Mouse (Mus musculus): ENCODE data around the gene Olfr645.

The Olfr645 gene

DNA sequence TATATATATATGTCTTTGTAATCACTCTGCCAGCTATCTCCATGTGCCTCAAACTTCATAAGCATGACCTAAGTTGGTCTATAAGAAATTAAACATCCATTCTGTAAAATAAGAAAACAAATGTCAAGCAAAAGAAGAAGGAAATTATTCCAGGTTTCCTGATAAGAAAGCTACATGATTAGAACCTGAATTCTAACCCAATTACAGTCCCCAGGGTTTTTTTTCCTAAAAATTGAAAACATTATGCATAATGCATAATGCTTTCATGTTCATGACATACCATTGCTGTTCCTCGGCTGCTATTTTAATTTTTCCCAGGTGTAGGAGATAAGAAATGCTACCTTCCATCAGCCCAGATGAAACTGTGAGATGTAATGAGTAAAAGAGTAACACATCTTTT is at the start of gene Olfr645:
TSS of gene Olfr645 (minus strand) at position 101 of the 400 bp plus-strand sequence.
- no peak for DNase-seq

DNA sequence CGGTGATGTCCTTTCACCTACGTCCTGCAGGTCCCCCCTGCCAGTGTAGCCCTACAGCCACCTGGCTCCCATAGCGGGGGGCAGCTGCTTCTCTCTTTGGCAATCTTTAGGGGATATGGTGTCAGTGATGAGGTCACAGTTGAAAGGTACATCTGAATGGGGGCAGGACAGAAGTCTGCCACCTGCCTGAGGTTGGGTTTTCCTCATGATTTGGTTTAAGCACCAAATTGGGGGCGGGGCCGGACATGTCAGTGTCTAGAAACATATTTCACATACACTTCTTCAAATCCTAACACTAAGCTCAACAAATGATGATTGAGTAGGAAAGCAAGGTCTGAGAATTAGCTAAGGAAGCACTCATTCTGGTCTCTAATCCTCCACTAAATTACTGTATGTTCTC is 44.5 kb upstream of the Olfr645 start, which contains the start of gene Ubqln5:
TSS of gene Ubqln5 (minus strand) at position 101 of the 400 bp plus-strand sequence.
- peak; percentile 18 for DNase-seq

DNA sequence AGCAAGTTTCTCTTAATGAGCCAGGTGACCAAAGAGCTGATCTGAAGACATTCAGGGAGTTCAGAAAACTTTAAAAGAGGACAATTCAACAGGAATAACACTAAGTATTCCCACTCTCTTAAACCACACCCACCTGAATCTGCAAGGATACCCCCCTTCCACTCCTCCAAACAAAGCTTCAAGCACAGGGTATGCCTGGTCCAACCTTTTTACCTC is 19.4 kb upstream of the Olfr645 start, which contains the start of gene Olfr646:
TSS of gene Olfr646 (plus strand) at position 117 of the 216 bp plus-strand sequence.
- no peak for DNase-seq

DNA sequence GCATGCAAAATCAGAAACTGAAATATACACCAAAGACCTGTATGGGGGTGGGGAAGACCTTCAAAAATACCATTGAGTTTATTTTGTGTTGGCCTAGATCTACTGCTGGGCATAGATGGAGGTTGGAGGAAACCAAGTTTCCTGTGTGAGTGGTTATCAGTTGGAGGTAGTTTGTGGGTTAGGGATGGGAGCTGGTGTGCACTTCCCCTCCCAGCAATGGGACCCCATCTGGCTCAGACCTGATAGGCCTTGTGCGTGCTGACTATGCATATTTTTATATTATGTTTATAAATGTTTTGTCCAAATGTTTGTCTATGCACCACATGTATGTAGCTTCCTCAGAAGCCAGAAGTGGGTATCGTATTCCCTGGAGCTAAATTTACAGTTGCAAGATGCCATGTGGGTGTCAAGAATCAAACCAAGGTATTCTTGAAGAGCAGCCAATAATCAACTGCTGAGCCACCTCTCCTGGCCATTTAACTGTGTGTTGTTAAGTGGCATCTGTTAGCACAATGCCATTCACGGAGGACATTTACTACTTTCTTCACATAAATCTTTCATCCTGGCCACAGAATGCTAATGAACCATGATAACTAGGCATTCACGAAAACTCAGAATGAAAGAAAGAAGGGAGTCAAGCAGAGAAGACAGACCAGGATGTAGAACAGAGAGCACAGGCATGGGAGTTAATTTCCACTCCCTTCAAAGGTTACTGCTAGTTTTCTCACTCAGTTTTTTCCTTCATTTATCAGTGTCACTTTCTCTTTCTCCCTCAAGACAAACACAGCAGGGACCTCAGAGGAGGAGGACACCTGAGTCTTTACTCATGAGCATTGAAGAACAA is 18.9 kb upstream of the Olfr645 start:
- no peak for DNase-seq

DNA sequence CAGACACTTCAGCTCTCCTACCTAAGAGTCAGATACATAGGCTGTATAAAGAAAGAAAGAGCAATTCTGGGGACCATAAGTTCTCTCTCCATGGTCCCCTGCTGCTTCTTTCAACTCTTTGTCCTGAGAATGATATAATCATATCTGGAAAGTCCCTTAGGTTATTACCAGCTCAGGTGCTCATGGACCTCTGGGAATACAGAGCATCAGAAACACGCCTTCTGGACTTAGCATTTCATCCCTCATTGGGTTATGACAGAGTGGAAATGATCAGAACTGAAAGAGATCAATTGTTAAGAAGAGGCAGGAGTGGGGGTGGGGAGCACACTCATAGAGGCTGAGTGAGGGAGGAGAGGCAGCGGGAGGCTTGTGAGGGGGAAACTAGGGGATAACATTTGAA is 13.5 kb downstream of the Olfr645 start, which contains the start of gene Olfr644:
TSS of gene Olfr644 (minus strand) at position 101 of the 400 bp plus-strand sequence.
- no peak for DNase-seq

DNA sequence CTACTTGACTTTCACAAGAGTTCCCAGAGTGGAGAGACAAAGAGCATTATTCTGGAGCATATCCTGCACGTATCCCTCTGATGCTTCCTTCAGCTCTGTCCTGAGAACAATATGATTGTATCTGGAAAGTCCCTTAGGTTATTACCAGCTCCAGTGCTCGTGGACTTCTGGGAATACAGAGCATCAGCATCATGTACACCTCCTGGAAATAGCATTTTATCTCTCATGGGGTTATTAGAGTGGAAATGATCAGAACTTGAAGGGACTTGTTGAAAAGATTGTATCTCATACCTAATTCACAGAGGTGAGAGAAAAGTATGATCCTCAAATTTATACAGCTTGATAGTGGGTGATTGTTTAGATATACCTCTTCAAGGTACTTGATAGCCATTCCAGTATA is 23.9 kb downstream of the Olfr645 start, which contains the start of gene 4930516K23Rik:
TSS of gene 4930516K23Rik (minus strand) at position 101 of the 400 bp plus-strand sequence.
- DNase-seq: no peak

DNA sequence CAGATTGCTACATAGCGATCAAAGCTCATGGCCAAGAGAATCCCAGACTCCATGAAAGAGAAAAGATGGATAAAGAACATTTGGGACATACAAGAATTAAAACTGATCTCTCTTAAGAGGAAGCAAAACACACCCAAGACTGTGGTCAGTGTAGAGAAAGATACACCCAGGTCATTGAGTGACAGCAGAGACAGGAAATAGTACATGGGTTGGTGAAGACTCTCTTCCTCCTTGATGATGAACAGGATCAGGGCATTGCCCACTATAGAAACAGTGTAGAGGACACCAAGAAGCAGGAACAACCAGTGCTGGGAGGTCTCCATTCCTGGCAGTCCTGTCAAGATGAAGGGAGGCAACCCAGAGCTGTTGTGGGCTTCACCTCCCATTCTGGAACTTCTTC is 26.1 kb downstream of the Olfr645 start:
- no peak for DNase-seq

DNA sequence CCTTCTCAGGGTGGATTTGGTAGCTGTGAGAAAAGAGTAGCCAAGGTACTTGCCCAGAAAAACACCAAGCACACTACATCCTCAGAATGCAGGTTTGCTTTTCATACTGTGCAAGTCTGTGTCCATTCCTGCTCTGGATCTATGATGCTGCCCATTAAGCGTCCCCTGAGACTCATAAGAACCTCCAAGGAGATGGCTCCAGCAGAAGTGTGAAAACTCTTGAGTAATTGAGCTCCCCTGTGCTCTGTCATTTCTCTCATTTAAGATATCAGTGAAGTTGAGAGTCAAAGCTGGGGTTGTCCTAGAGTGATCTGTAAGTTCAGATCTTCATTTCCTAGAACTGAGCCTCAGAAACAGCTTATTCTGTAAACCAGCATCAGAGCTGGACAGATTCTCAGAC is 32.7 kb downstream of the Olfr645 start, which contains the start of gene Olfr642:
TSS of gene Olfr642 (minus strand) at position 101 of the 400 bp plus-strand sequence.
- DNase-seq: no peak

DNA sequence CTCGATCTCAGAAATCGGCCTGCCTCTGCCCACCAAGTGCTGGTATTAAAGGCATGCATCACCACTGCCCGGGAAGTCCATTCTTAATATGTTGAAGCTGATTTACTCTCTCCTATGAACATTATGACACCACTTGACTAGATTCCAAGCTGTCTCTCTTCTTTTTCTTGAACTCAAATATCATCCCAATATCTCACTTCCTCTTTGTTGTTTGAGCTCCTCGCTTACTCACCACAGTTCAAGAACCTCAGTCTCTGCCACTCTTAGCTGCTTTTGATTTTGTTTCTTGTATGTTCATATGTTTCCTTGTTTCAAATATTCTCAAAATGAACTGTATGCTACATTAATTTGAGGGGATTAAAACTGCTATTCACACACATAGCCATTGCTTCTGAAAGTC is 34.5 kb downstream of the Olfr645 start:
- DNase-seq: no peak

DNA sequence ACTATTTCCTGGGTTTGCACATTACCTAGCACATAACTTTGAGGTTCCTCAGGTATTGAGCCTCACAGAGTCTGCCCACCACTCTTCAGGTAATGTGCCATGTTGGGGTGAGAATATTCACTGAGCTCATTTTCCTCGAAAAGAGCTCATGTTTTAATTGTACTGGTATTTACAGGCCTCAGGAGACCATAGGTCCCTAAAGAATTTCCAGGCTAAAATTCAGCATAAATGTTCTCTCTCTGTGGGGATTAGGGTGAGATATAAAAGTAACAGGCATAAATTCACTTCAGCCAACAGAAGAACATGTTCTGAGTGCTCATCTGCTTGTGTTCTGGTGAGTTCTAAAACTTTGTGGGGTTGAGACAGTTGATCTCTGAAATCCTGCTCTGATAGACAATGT is 50.1 kb downstream of the Olfr645 start, which contains the start of gene Olfr641:
TSS of gene Olfr641 (plus strand) at position 301 of the 400 bp plus-strand sequence.
- no peak for DNase-seq

All from thymus, postnatal 14 days (tissue).